Mouse (Mus musculus) lung, embryonic 16.5 days (tissue): ENCODE data around the gene Tac2. TPM values are rescaled to one million over a fixed set of nuclear protein-coding genes. Genes with fewer than 3 reads are reported as not detected.

ENCODE experiments used
- ATAC-seq: fragments of 200-750 bp; cut with Nextera tagmentation; 2 replicates; pipeline ENCODE4 v1.8.0; 2017; ENCODE audit warnings: low read depth, mild to moderate bottlenecking, moderate library complexity
- H3K27ac ChIP-seq: fragments of 300-500 bp; sonication (generic); 2 replicates; pipeline ENCODE4 v1.5.1; 2014; ENCODE audit warnings: mild to moderate bottlenecking, control low read depth, low read length
- H3K27me3 ChIP-seq: fragments of 300-500 bp; sonication (generic); 2 replicates; pipeline ENCODE4 v1.6.1; 2014; ENCODE audit warnings: low read depth, low read length, mixed read lengths; ENCODE audit not compliant: control insufficient read depth, insufficient read depth
- H3K36me3 ChIP-seq: fragments of 300-500 bp; sonication (generic); 2 replicates; pipeline ENCODE4 v1.6.1; 2014; ENCODE audit warnings: low read length; ENCODE audit not compliant: control insufficient read depth, insufficient read depth
- H3K4me1 ChIP-seq: fragments of 300-500 bp; sonication (generic); replicated peaks from 2 replicates; pipeline ENCODE4 v1.6.1; 2014; ENCODE audit warnings: low read length, mixed read lengths; ENCODE audit not compliant: control insufficient read depth, insufficient read depth
- H3K4me2 ChIP-seq: fragments of 300-500 bp; sonication (generic); 2 replicates; pipeline ENCODE4 v1.6.1; 2014; ENCODE audit warnings: low read depth, low read length, control low read depth
- H3K4me3 ChIP-seq: fragments of 300-500 bp; sonication (generic); 2 replicates; pipeline ENCODE4 v1.5.1; 2014; ENCODE audit warnings: mild to moderate bottlenecking, low read length, control low read depth
- H3K9ac ChIP-seq: fragments of 300-500 bp; sonication (generic); 2 replicates; pipeline ENCODE4 v1.6.1; 2014; ENCODE audit warnings: low read length, control low read depth
- H3K9me3 ChIP-seq: fragments of 300-500 bp; sonication (generic); 2 replicates; pipeline ENCODE4 v1.6.1; 2016; ENCODE audit warnings: low read length; ENCODE audit not compliant: control insufficient read depth
- WGBS: fragments of 180-500 bp; shearing (Covaris S2); extraction: QIAGEN DNeasy Blood & Tissue Kit; methylation state at CpG from one replicate; pipeline ENCODE4 v1.1.7; 2014; 5-methylcytosine and 5-hydroxymethylcytosine counted together
- polyA plus RNA-seq: library from polyadenylated mRNA; unstranded; fragments of >200 nt; fragmentation: Nextera tagmentation; extraction: Ambion mirVana; gene quantifications from 2 replicates; pipeline ENCODE4 v1.2.1, GENCODE M21; 2015

Gene Tac2
- polyA plus RNA-seq, 1 experiment from 2014 or later = not detected

GRCm38 (mm10) chr10:127691053-127691452, 33.2 kb upstream of the Tac2 start:
- H3K9me3 ChIP-seq = no peaks in the 10 kb centered on the region
- H3K36me3 ChIP-seq = peaks cover 13% of the 10 kb centered on the region
- H3K27me3 ChIP-seq = no peaks in the 10 kb centered on the region
- ATAC-seq = no peak
- H3K4me2 ChIP-seq = no peak overlapping the region
- no peak overlapping the region for H3K9ac ChIP-seq
- WGBS = 10% methylated on average over 1 of the region's 1 CpGs
- H3K27ac ChIP-seq = no peak overlapping the region
- no peaks in the 10 kb centered on the region for H3K4me1 ChIP-seq
- H3K4me3 ChIP-seq = no peak overlapping the region

GRCm38 (mm10) chr10:127694636-127695035, 29.6 kb upstream of the Tac2 start:
- H3K4me1 ChIP-seq = no peaks in the 10 kb centered on the region
- no peaks in the 10 kb centered on the region for H3K27me3 ChIP-seq
- no peak overlapping the region for H3K9ac ChIP-seq
- WGBS = 42% methylated on average over 2 of the region's 2 CpGs
- no peaks in the 10 kb centered on the region for H3K9me3 ChIP-seq
- peaks cover 14% of the 10 kb centered on the region for H3K36me3 ChIP-seq
- no peak overlapping the region for H3K4me2 ChIP-seq
- no peak for ATAC-seq
- H3K4me3 ChIP-seq = no peak overlapping the region
- H3K27ac ChIP-seq = no peak overlapping the region

GRCm38 (mm10) chr10:127695775-127696174, 28.5 kb upstream of the Tac2 start:
- no peaks in the 10 kb centered on the region for H3K27me3 ChIP-seq
- no peaks in the 10 kb centered on the region for H3K9me3 ChIP-seq
- H3K4me3 ChIP-seq = no peak overlapping the region
- H3K9ac ChIP-seq = no peak overlapping the region
- H3K4me1 ChIP-seq = no peaks in the 10 kb centered on the region
- H3K4me2 ChIP-seq = no peak overlapping the region
- H3K27ac ChIP-seq = no peak overlapping the region
- ATAC-seq = no peak
- peaks cover 14% of the 10 kb centered on the region for H3K36me3 ChIP-seq
- 90% methylated on average over 7 of the region's 7 CpGs for WGBS

DNA sequence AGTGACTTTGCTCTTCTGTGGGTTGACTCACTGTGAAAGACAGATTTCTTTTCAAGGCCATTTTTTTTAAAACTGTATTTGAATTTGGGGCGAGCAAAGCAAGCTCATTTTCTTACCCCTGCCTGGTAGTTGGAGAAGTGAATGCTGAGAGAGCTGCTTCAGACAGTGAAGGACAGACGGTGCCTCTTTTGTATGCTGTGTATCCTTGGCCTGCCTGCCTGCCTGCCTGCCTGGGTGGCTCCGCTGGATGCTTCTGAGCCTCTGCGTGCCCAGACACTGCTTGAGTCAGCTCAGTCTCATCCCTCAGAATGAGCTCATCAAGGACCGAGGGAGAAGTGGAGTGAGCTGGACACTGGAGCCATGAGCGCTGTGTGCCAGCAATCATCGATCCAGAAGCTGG, 25.3 kb upstream of the Tac2 start:
- no peaks in the 10 kb centered on the region for H3K27me3 ChIP-seq
- H3K4me3 ChIP-seq = no peak overlapping the region
- H3K36me3 ChIP-seq = peaks cover 11% of the 10 kb centered on the region; the same call in 1 of the 2 replicates
- no peak for ATAC-seq
- no peaks in the 10 kb centered on the region for H3K9me3 ChIP-seq
- H3K4me1 ChIP-seq = no peaks in the 10 kb centered on the region
- 92% methylated on average over 7 of the region's 7 CpGs for WGBS
- no peak overlapping the region for H3K9ac ChIP-seq
- no peak overlapping the region for H3K27ac ChIP-seq
- no peak overlapping the region for H3K4me2 ChIP-seq

GRCm38 (mm10) chr10:127703299-127703698, 21.0 kb upstream of the Tac2 start:
- Histone ChIP-seq H3K4me2 (no peak overlapping the region), H3K9me3 (no peaks in the 10 kb centered on the region), H3K4me3 (no peak overlapping the region), H3K27me3 (no peaks in the 10 kb centered on the region), H3K4me1 (no peaks in the 10 kb centered on the region; the same call in 1 of the 2 replicates), H3K36me3 (no peaks in the 10 kb centered on the region), H3K27ac (no peak overlapping the region), H3K9ac (no peak overlapping the region)
- 34% methylated on average over 4 of the region's 4 CpGs for WGBS
- ATAC-seq = no peak

DNA sequence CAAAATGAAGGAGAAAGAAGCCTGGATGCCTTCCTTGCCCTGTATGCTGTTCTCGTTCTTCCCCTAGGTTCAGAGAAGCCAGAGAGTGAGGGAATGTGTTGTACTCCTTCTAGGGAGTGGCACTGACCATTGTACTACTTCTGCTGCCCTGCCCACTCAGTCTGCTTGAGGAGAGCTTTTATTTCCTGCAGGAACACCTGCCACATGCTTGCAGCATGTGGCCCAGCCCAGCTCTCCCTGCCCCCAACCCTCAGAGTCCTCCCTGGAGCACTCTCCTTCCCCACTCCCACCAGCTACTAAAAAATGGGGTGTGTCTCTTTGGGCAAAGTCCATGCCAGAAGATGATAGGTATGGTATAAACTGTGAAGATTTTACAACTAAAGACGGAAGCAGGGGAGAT, 20.0 kb upstream of the Tac2 start:
- WGBS = 41% methylated on average over 2 of the region's 2 CpGs
- Histone ChIP-seq H3K4me1 (no peaks in the 10 kb centered on the region; the same call in 1 of the 2 replicates), H3K9ac (no peak overlapping the region), H3K27me3 (no peaks in the 10 kb centered on the region), H3K4me2 (no peak overlapping the region), H3K9me3 (no peaks in the 10 kb centered on the region), H3K36me3 (no peaks in the 10 kb centered on the region), H3K4me3 (no peak overlapping the region), H3K27ac (no peak overlapping the region)
- ATAC-seq = no peak

- ATAC-seq = no peak
- WGBS = 53% methylated on average over 2 of the region's 2 CpGs
Measured at GRCm38 (mm10) chr10:127704766-127705220, 19.5 kb upstream of the Tac2 start, which contains the start of gene Myo1a. Myo1a (plus strand) TSS chr10:127705170.

GRCm38 (mm10) chr10:127705783-127706182, 18.5 kb upstream of the Tac2 start:
- no peak overlapping the region for H3K4me3 ChIP-seq
- 90% methylated on average over 4 of the region's 4 CpGs for whole genome bisulfite sequencing
- no peak overlapping the region for H3K9ac ChIP-seq
- no peak overlapping the region for H3K4me2 ChIP-seq
- H3K36me3 ChIP-seq = no peaks in the 10 kb centered on the region
- ATAC-seq = no peak
- H3K27ac ChIP-seq = no peak overlapping the region
- H3K9me3 ChIP-seq = no peaks in the 10 kb centered on the region
- no peaks in the 10 kb centered on the region; the same call in 1 of the 2 replicates for H3K4me1 ChIP-seq
- no peaks in the 10 kb centered on the region for H3K27me3 ChIP-seq

More at GRCm38 (mm10) chr10:127704766-127705220, 19.5 kb upstream of the Tac2 start, which contains the start of gene Myo1a:
- no peaks in the 10 kb centered on the region for H3K27me3 ChIP-seq
- H3K4me3 ChIP-seq = no peak within 1 kb of the TSS
- no peaks in the 10 kb centered on the region for H3K36me3 ChIP-seq
- H3K4me2 ChIP-seq = no peak within 1 kb of the TSS
- no peaks in the 10 kb centered on the region; the same call in 1 of the 2 replicates for H3K4me1 ChIP-seq
- no peak within 1 kb of the TSS for H3K9ac ChIP-seq
- no peak within 1 kb of the TSS for H3K27ac ChIP-seq
- no peaks in the 10 kb centered on the region for H3K9me3 ChIP-seq

- Histone ChIP-seq H3K4me2 (no peak overlapping the region), H3K27me3 (no peaks in the 10 kb centered on the region), H3K9me3 (no peaks in the 10 kb centered on the region), H3K27ac (no peak overlapping the region), H3K4me3 (no peak overlapping the region), H3K9ac (no peak overlapping the region), H3K4me1 (no peaks in the 10 kb centered on the region; the same call in 1 of the 2 replicates), H3K36me3 (no peaks in the 10 kb centered on the region)
- WGBS = 59% methylated on average over 7 of the region's 7 CpGs
- 0 out of 2 replicates have a peak, but pooled peaks have one; percentile 10 for ATAC-seq
Measured at GRCm38 (mm10) chr10:127707721-127708120, 16.6 kb upstream of the Tac2 start.
